Mouse (Mus musculus) MEL (cell line): ENCODE measurements at regions not wholly inside any gene's neighbourhood (a gene's known extent, or its start where the extent isn't known, plus 50 kb on each side); places are given as distances from the start of the nearest gene placed in this dataset.

ENCODE experiments used
- DNase-seq: peaks from one replicate; pipeline ENCODE4 v3.0.0; 2011; ENCODE audit warnings: low read depth, low spot score
- H3K27ac ChIP-seq: 2 replicates; pipeline ENCODE4 v1.5.1; 2012; ENCODE audit warnings: low read depth, mild to moderate bottlenecking, control low read depth, low read length, moderate library complexity; ENCODE audit not compliant: control insufficient read depth
- H3K27me3 ChIP-seq, 2 experiments: fragments of 150-350 bp in 1 of 2; sonication (generic) in 1 of 2; 2 replicates each; pipeline ENCODE4 v1.6.1; 2012; ENCODE audit warnings: low read length in 2 of 2, mild to moderate bottlenecking in 2 of 2, improper control_type of control experiment in 1 of 2, moderate library complexity in 1 of 2; ENCODE audit not compliant: insufficient read depth in 2 of 2, control insufficient read depth in 1 of 2
- H3K36me3 ChIP-seq, 2 experiments: 2 replicates each; pipeline ENCODE4 v1.6.1; 2012 to 2014; ENCODE audit warnings: low read length in 2 of 2, improper control_type of control experiment in 1 of 2, inconsistent platforms in 1 of 2, mild to moderate bottlenecking in 1 of 2; ENCODE audit not compliant: insufficient read depth in 2 of 2, control insufficient read depth in 1 of 2
- H3K4me1 ChIP-seq, 2 experiments: fragments of 150-350 bp in 1 of 2; sonication (generic) in 1 of 2; 2 replicates each; pipeline ENCODE4 v1.6.1; 2012; ENCODE audit warnings: low read length in 2 of 2, improper control_type of control experiment in 1 of 2, mild to moderate bottlenecking in 1 of 2; ENCODE audit not compliant: insufficient read depth in 2 of 2, control insufficient read depth in 1 of 2
- H3K4me3 ChIP-seq, 2 experiments: fragments of 150-350 bp in 1 of 2; sonication (generic) in 1 of 2; 2 replicates each; pipeline ENCODE4 v1.5.1; 2012; ENCODE audit warnings: low read depth in 2 of 2, low read length in 2 of 2, mild to moderate bottlenecking in 2 of 2, moderate library complexity in 2 of 2, control low read depth in 1 of 2, improper control_type of control experiment in 1 of 2; ENCODE audit not compliant: control insufficient read depth in 1 of 2, insufficient read depth in 1 of 2
- H3K79me2 ChIP-seq: 2 replicates; pipeline ENCODE4 v1.6.1; 2012; ENCODE audit warnings: mild to moderate bottlenecking, low read length, moderate library complexity; ENCODE audit not compliant: control insufficient read depth, poor library complexity, insufficient read depth
- H3K9ac ChIP-seq: 2 replicates; pipeline ENCODE4 v1.6.1; 2012; ENCODE audit warnings: low read depth, mild to moderate bottlenecking, control low read depth, low read length, moderate library complexity; ENCODE audit not compliant: control insufficient read depth, poor library complexity, severe bottlenecking
- H3K9me3 ChIP-seq: fragments of 150-350 bp; sonication (generic); replicated peaks from 2 replicates; pipeline ENCODE4 v1.6.1; 2012; ENCODE audit warnings: mild to moderate bottlenecking, low read length, improper control_type of control experiment, moderate library complexity; ENCODE audit not compliant: insufficient read depth
- CHD1 ChIP-seq: IDR thresholded peaks from 2 replicates; pipeline ENCODE4 v1.6.1; 2012; ENCODE audit warnings: low read depth, mild to moderate bottlenecking, inconsistent platforms, low read length, improper control_type of control experiment
- CTCF ChIP-seq, 3 experiments: IDR thresholded peaks in 2 of 3; conservative IDR thresholded peaks in 1 of 3; 2 replicates each; pipeline ENCODE4 v1.5.1; 2011 to 2012; ENCODE audit warnings: low read length in 3 of 3, low read depth in 2 of 3, mild to moderate bottlenecking in 2 of 3, improper control_type of control experiment in 1 of 3, inconsistent platforms in 1 of 3, mixed read lengths in 1 of 3, moderate library complexity in 1 of 3; ENCODE audit not compliant: control insufficient read depth in 1 of 3, insufficient read depth in 1 of 3, poor library complexity in 1 of 3, severe bottlenecking in 1 of 3
- E2F4 ChIP-seq: IDR thresholded peaks from 2 replicates; pipeline ENCODE4 v1.6.1; 2011; ENCODE audit warnings: low read depth, low read length, improper control_type of control experiment, borderline replicate concordance
- ELF1 ChIP-seq: IDR thresholded peaks from 2 replicates; pipeline ENCODE4 v1.6.1; 2014; ENCODE audit warnings: low read depth, mild to moderate bottlenecking, inconsistent platforms, low read length, improper control_type of control experiment, moderate library complexity
- ETS1 ChIP-seq: IDR thresholded peaks from 2 replicates; pipeline ENCODE4 v1.6.1; 2012; ENCODE audit warnings: low read depth, mild to moderate bottlenecking, inconsistent platforms, low read length, improper control_type of control experiment, moderate library complexity
- GATA1 ChIP-seq: IDR thresholded peaks from 2 replicates; pipeline ENCODE4 v1.6.1; 2011; ENCODE audit warnings: low read depth, low read length, improper control_type of control experiment
- JUND ChIP-seq: IDR thresholded peaks from 2 replicates; pipeline ENCODE4 v1.6.1; 2011; ENCODE audit warnings: low read depth, mild to moderate bottlenecking, improper control_type of control experiment, low read length
- KAT2A ChIP-seq: conservative IDR thresholded peaks from 2 replicates; pipeline ENCODE4 v1.6.1; 2012; ENCODE audit warnings: low read depth, low read length, improper control_type of control experiment, inconsistent platforms
- MAX ChIP-seq: IDR thresholded peaks from 2 replicates; pipeline ENCODE4 v1.6.1; 2011; ENCODE audit warnings: low read length, improper control_type of control experiment
- MEF2A ChIP-seq: IDR thresholded peaks from 2 replicates; pipeline ENCODE4 v1.6.1; 2014; ENCODE audit warnings: low read depth, mild to moderate bottlenecking, inconsistent platforms, low read length, improper control_type of control experiment; ENCODE audit not compliant: poor library complexity, insufficient replicate concordance, severe bottlenecking; ENCODE audit errors: extremely low read depth
- MXI1 ChIP-seq: IDR thresholded peaks from 2 replicates; pipeline ENCODE4 v1.6.1; 2011; ENCODE audit warnings: mild to moderate bottlenecking, low read depth, low read length, improper control_type of control experiment
- NELFE ChIP-seq: IDR thresholded peaks from 2 replicates; pipeline ENCODE4 v1.6.1; 2011; ENCODE audit warnings: low read depth, low read length, improper control_type of control experiment
- POLR2AphosphoS2 ChIP-seq: IDR thresholded peaks from 2 replicates; pipeline ENCODE4 v1.6.1; 2011; ENCODE audit warnings: low read length, improper control_type of control experiment
- RCOR1 ChIP-seq: IDR thresholded peaks from 2 replicates; pipeline ENCODE4 v1.6.1; 2012; ENCODE audit warnings: low read depth, mild to moderate bottlenecking, inconsistent platforms, low read length, improper control_type of control experiment
- SIN3A ChIP-seq: IDR thresholded peaks from 2 replicates; pipeline ENCODE4 v1.6.1; 2012; ENCODE audit warnings: low read length, improper control_type of control experiment, inconsistent platforms
- TBP ChIP-seq: IDR thresholded peaks from 2 replicates; pipeline ENCODE4 v1.8.0; 2011; ENCODE audit warnings: low read depth, low read length, improper control_type of control experiment
- USF1 ChIP-seq: IDR thresholded peaks from 2 replicates; pipeline ENCODE4 v1.6.1; 2014; ENCODE audit warnings: low read depth, mild to moderate bottlenecking, inconsistent platforms, low read length, improper control_type of control experiment, moderate library complexity
- ZMIZ1 ChIP-seq: IDR thresholded peaks from 2 replicates; pipeline ENCODE4 v1.6.1; 2012; ENCODE audit warnings: low read depth, mild to moderate bottlenecking, inconsistent platforms, low read length, improper control_type of control experiment, moderate library complexity
- ZNF384 ChIP-seq: IDR thresholded peaks from 2 replicates; pipeline ENCODE4 v1.6.1; 2012; ENCODE audit warnings: low read depth, mild to moderate bottlenecking, inconsistent platforms, low read length, improper control_type of control experiment

- no peak for TF ChIP-seq POLR2AphosphoS2
- TF ChIP-seq TBP: no peak
- TF ChIP-seq ZNF384: no peak
- TF ChIP-seq ETS1: no peak
- no peak for TF ChIP-seq GATA1
- TF ChIP-seq SIN3A: no peak
- TF ChIP-seq, all 39 proteins: peak for 0
- DNase-seq: no peak
- no peak overlapping the region for H3K4me3 ChIP-seq
- no peaks in the 10 kb centered on the region for H3K27me3 ChIP-seq
- H3K36me3 ChIP-seq: no peaks in the 10 kb centered on the region
- H3K79me2 ChIP-seq: no peaks in the 10 kb centered on the region
- H3K27ac ChIP-seq: no peak overlapping the region
- H3K9ac ChIP-seq: no peak overlapping the region
- no peaks in the 10 kb centered on the region for H3K4me1 ChIP-seq
- no peaks in the 10 kb centered on the region for H3K9me3 ChIP-seq
These were observed 282.8 kb upstream of the Mms22l start for GRCm38 (mm10) chr4:24213262-24214036.

DNA sequence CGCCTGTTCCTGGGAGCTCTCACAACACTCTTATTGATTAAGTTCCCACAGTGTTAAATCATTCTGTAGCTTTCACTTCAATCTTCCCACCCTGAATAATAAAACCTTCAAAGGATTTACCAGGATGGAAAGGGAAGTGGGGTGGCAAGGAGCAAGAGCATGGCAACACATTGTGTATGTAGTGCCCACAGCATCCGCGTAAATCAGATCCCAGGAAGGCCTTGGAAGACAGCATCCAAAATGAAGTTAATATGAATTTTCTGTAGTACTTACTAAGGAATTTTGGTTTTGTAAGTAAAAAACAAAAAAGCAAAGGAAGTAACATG is 282.3 kb upstream of the Mms22l start:
- no peak for DNase-seq
- no peak overlapping the region for H3K4me3 ChIP-seq
- no peaks in the 10 kb centered on the region for H3K79me2 ChIP-seq
- H3K27me3 ChIP-seq: no peaks in the 10 kb centered on the region
- H3K9ac ChIP-seq: no peak overlapping the region
- TF ChIP-seq MEF2A (no peak), TBP (no peak), ZMIZ1 (no peak), USF1 (no peak), POLR2AphosphoS2 (no peak), KAT2A (no peak)
- no peaks in the 10 kb centered on the region for H3K36me3 ChIP-seq
- no peak overlapping the region for H3K27ac ChIP-seq
- no peaks in the 10 kb centered on the region for H3K9me3 ChIP-seq
- H3K4me1 ChIP-seq: no peaks in the 10 kb centered on the region

DNA sequence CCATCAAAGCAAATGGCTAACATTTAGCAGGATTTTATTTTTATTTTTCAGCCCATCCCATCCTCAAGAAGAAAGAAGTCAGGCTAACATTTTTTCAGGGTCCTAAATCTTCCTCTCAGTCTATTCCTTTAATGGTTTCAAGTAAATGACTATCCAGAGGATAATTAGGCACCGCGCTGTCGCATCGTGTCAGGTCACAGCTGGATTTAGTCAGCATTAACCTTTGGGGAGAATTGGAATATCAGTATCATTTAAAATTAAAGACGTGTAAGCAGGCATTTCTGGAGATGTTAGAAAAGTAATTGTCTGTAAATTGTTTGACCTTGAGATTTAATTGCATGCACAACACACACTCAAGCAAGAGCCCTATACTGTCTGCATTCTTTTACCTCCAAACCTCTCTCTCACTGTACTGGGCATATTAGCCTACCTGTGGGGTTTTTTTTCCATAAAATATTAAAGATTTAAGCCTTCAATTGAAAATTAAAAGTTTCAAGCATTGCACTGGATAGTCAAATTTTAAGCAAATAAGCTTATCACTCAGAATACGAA is 277.8 kb upstream of the Mms22l start:
- no peak for DNase-seq
- no peaks in the 10 kb centered on the region for H3K27me3 ChIP-seq

More for the DNA sequence above, 277.8 kb upstream of the Mms22l start:
- H3K4me1 ChIP-seq: no peaks in the 10 kb centered on the region
- TF ChIP-seq RCOR1: no peak
- TF ChIP-seq ELF1: no peak
- no peak for TF ChIP-seq SIN3A
- TF ChIP-seq MXI1: no peak
- TF ChIP-seq CTCF (IDR thresholded peaks at IDR 0.05 in 2 of 3, conservative IDR thresholded peaks at IDR 0.05 in 1 of 3; ENCODE audit: control insufficient read depth in 1 of 3, insufficient read depth in 1 of 3, low read depth in 2 of 3, low read length in 3 of 3, poor library complexity in 1 of 3, severe bottlenecking in 1 of 3): no peak
- no peak for TF ChIP-seq MAX
- no peak for TF ChIP-seq NELFE
- TF ChIP-seq E2F4: no peak
- TF ChIP-seq CHD1: no peak
- no peak for TF ChIP-seq JUND
- no peak overlapping the region for H3K27ac ChIP-seq
- no peaks in the 10 kb centered on the region for H3K9me3 ChIP-seq
- no peak overlapping the region for H3K4me3 ChIP-seq
- no peak overlapping the region for H3K9ac ChIP-seq
- H3K79me2 ChIP-seq: no peaks in the 10 kb centered on the region
- no peaks in the 10 kb centered on the region for H3K36me3 ChIP-seq
